Mouse (Mus musculus): ENCODE results near the gene Zfp114.

- TF ChIP-seq CTCF (IDR thresholded peaks at IDR 0.05; ENCODE audit: control insufficient read depth, insufficient read depth, insufficient read length) (no peak), MYOD1 (IDR thresholded peaks at IDR 0.05; ENCODE audit: control insufficient read depth, insufficient read length, low read depth) (no peak), CEBPB (IDR thresholded peaks at IDR 0.05; ENCODE audit: low read depth) (no peak), MYOG (IDR thresholded peaks at IDR 0.05; ENCODE audit: control insufficient read depth, extremely low read depth, insufficient read length) (no peak)
Observed at GRCm38 (mm10) chr7:24189571-24189944, 14.7 kb downstream of the Zfp114 start.
